Mouse (Mus musculus) heart, embryonic 13.5 days (tissue): ENCODE data around the gene Pdcd10. TPM values are rescaled to one million over a fixed set of nuclear protein-coding genes. Genes with fewer than 3 reads are reported as not detected.

Experiments used
- polyA plus RNA-seq: library from polyadenylated mRNA; unstranded; fragments of >200 nt; fragmentation: Nextera tagmentation; extraction: Ambion mirVana; gene quantifications from 2 replicates; pipeline ENCODE4 v1.2.1, GENCODE M21; 2015

The Pdcd10 gene
- polyA plus RNA-seq, 1 experiment from 2014 or later: 49.4 TPM

Other genes with a start within 250 kb of the Pdcd10 start
- gene Wdr49, start 74.7 kb downstream of the Pdcd10 start, polyA plus RNA-seq: not detected in 2 replicates
- gene Serpini1, start 691 bp upstream of the Pdcd10 start, polyA plus RNA-seq: 1.4 and 2.1 TPM in 2 replicates
- gene Gm29133, start 191.3 kb upstream of the Pdcd10 start, polyA plus RNA-seq: not detected in 2 replicates